Mouse (Mus musculus): Measurements from ENCODE around the gene Cfap61. TPM values are rescaled to one million over a fixed set of nuclear protein-coding genes. Genes with fewer than 3 reads are reported as not detected.

The Cfap61 gene
- total and polyA plus RNA-seq, 3 experiments, result 1.4 to 1.7 (median 1.5) TPM

GRCm38 (mm10) chr2:145956318-145956717 is 21.7 kb downstream of the Cfap61 start:
- 64% methylated on average over 5 of the region's 5 CpGs for WGBS
- Histone ChIP-seq H3K4me3 (no peak overlapping the region), H3K36me3 (ENCODE audit: control insufficient read depth, insufficient read depth, low read length) (no peaks in the 10 kb centered on the region), H3K9ac (ENCODE audit: low read depth, low read length) (no peak overlapping the region), H3K27ac (no peak overlapping the region), H3K79me2 (replicated peaks; ENCODE audit: control insufficient read depth, insufficient read depth, low read length) (no peaks in the 10 kb centered on the region), H3K4me1 (ENCODE audit: control insufficient read depth, insufficient read depth, low read length) (no peaks in the 10 kb centered on the region), H3K27me3 (ENCODE audit: control insufficient read depth, insufficient read depth, low read length) (no peaks in the 10 kb centered on the region)
- DNase-seq, result no peak
- intact Hi-C loops (cut with DNase I), result loop anchor here (5.0 to 10.0 kb wide), 2 partner anchors 298 to 656 kb away; no protein-coding TSS in a partner anchor
- TF ChIP-seq CTCF (IDR thresholded peaks at IDR 0.05) (no peak), EP300 (IDR thresholded peaks at IDR 0.05; ENCODE audit: insufficient read depth, low read depth, low read length) (no peak), POLR2A (IDR thresholded peaks at IDR 0.05; ENCODE audit: insufficient read depth, low read depth, low read length) (no peak)

- Histone ChIP-seq H3K79me2 (replicated peaks; ENCODE audit: control insufficient read depth, insufficient read depth, low read length) (no peaks in the 10 kb centered on the region), H3K27ac (no peak overlapping the region), H3K27me3 (ENCODE audit: control insufficient read depth, insufficient read depth, low read length) (no peaks in the 10 kb centered on the region), H3K4me3 (no peak overlapping the region), H3K36me3 (ENCODE audit: control insufficient read depth, insufficient read depth, low read length) (no peaks in the 10 kb centered on the region), H3K9ac (ENCODE audit: low read depth, low read length) (no peak overlapping the region), H3K4me1 (ENCODE audit: control insufficient read depth, insufficient read depth, low read length) (no peaks in the 10 kb centered on the region)
- intact Hi-C loops (cut with DNase I), result loop anchor here (1.0 to 10.0 kb wide), 4 partner anchors 258 to 655 kb away; no protein-coding TSS in a partner anchor
- DNase-seq, result no peak
- 11% methylated on average over 4 of the region's 4 CpGs for WGBS
- no peak for TF ChIP-seq EP300 (IDR thresholded peaks at IDR 0.05; ENCODE audit: insufficient read depth, low read depth, low read length)
- TF ChIP-seq CTCF (IDR thresholded peaks at IDR 0.05), result peak; percentile 87
Observed at GRCm38 (mm10) chr2:145957450-145957849, 22.9 kb downstream of the Cfap61 start.

DNA sequence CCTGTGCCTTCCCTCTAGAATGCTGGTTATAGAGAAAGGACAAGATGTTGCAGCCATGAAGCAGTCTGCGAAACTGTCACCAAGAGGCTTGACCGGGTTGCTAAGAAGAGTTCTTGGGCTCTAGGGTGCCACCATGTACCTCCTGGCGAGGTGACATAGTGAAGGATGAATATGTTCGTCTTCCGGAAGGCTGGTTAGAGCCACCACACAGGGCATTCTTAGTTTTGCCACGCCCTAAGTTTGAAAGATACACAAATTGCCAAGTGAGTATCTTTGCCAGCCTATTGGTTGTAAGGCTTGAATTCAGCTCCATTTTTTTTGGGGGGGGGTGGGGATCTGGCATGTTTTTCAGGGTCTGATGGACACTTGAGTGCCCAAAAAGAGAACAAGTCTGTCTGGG is 23.5 kb downstream of the Cfap61 start:
- 80% methylated on average over 6 of the region's 6 CpGs for whole genome bisulfite sequencing

DNA sequence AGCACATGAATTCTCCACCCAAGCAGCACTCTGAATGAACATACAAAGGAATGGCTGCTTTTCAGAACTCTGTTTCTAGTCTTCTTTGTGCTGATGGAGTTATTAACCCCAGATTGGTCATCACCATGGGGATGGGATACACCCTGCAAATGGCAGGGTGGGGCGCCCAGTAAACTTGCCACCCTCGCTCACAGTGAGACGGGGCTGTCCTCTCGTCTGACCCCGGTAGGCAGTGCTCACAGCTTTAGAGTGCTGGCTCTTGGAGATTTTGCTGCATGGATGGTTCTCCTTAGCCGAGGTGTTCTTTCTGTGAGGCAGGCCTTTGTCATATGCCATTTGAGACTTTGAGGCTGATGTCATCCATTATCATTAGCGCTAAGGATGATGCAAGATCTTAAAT is 24.0 kb downstream of the Cfap61 start:
- 90% methylated on average over 7 of the region's 7 CpGs for WGBS
- TF ChIP-seq CTCF (IDR thresholded peaks at IDR 0.05) (no peak), POLR2A (IDR thresholded peaks at IDR 0.05; ENCODE audit: insufficient read depth, low read depth, low read length) (no peak), EP300 (IDR thresholded peaks at IDR 0.05; ENCODE audit: insufficient read depth, low read depth, low read length) (no peak)
- H3K79me2 ChIP-seq (replicated peaks; ENCODE audit: control insufficient read depth, insufficient read depth, low read length), result no peaks in the 10 kb centered on the region
- no peaks in the 10 kb centered on the region for H3K4me1 ChIP-seq (ENCODE audit: control insufficient read depth, insufficient read depth, low read length)
- no peaks in the 10 kb centered on the region for H3K27me3 ChIP-seq (ENCODE audit: control insufficient read depth, insufficient read depth, low read length)
- H3K4me3 ChIP-seq, result no peak overlapping the region
- intact Hi-C loops (cut with DNase I), result loop anchor here (5.0 to 10.0 kb wide), 2 partner anchors 296 to 654 kb away; no protein-coding TSS in a partner anchor
- H3K9ac ChIP-seq (ENCODE audit: low read depth, low read length), result no peak overlapping the region
- no peak for DNase-seq
- H3K27ac ChIP-seq, result no peak overlapping the region
- H3K36me3 ChIP-seq (ENCODE audit: control insufficient read depth, insufficient read depth, low read length), result no peaks in the 10 kb centered on the region

More for the DNA sequence above, 23.5 kb downstream of the Cfap61 start:
- intact Hi-C loops (cut with DNase I), result loop anchor here (5.0 to 10.0 kb wide), 2 partner anchors 297 to 654 kb away; no protein-coding TSS in a partner anchor
- Histone ChIP-seq H3K36me3 (ENCODE audit: control insufficient read depth, insufficient read depth, low read length) (no peaks in the 10 kb centered on the region), H3K4me3 (no peak overlapping the region), H3K27me3 (ENCODE audit: control insufficient read depth, insufficient read depth, low read length) (no peaks in the 10 kb centered on the region), H3K4me1 (ENCODE audit: control insufficient read depth, insufficient read depth, low read length) (no peaks in the 10 kb centered on the region), H3K27ac (no peak overlapping the region), H3K79me2 (replicated peaks; ENCODE audit: control insufficient read depth, insufficient read depth, low read length) (no peaks in the 10 kb centered on the region), H3K9ac (ENCODE audit: low read depth, low read length) (no peak overlapping the region)
- no peak for TF ChIP-seq EP300 (IDR thresholded peaks at IDR 0.05; ENCODE audit: insufficient read depth, low read depth, low read length)
- TF ChIP-seq CTCF (IDR thresholded peaks at IDR 0.05), result no peak
- no peak for TF ChIP-seq POLR2A (IDR thresholded peaks at IDR 0.05; ENCODE audit: insufficient read depth, low read depth, low read length)
- DNase-seq, result no peak

DNA sequence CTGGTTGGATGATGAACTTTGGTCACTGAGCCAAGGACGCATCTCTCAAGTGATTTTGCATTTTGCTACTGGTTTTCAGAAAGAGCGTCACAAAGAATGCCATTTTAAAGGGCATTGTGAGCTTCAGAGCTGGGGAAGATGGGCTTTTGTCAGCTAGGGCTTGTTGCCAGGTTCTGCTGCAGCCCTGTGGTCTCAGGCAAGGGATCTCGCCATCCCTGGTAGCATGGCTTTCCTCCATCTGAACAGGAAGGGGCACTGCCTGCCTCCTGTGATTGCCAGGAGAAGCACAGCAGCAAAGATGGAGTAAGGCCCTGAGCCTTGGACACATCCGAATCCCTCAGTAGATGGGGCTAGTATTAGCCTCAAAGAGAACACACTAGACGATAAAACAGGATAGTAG is 27.3 kb downstream of the Cfap61 start:
- H3K4me3 ChIP-seq, result no peak overlapping the region
- no peak for DNase-seq
- no peak overlapping the region for H3K27ac ChIP-seq
- H3K79me2 ChIP-seq (replicated peaks; ENCODE audit: control insufficient read depth, insufficient read depth, low read length), result no peaks in the 10 kb centered on the region
- H3K36me3 ChIP-seq (ENCODE audit: control insufficient read depth, insufficient read depth, low read length), result no peaks in the 10 kb centered on the region
- H3K9ac ChIP-seq (ENCODE audit: low read depth, low read length), result no peak overlapping the region
- no peaks in the 10 kb centered on the region for H3K4me1 ChIP-seq (ENCODE audit: control insufficient read depth, insufficient read depth, low read length)
- intact Hi-C loops (cut with DNase I), result no loop called here
- WGBS, result 82% methylated on average over 5 of the region's 5 CpGs
- H3K27me3 ChIP-seq (ENCODE audit: control insufficient read depth, insufficient read depth, low read length), result no peaks in the 10 kb centered on the region
- TF ChIP-seq CTCF (IDR thresholded peaks at IDR 0.05) (no peak), EP300 (IDR thresholded peaks at IDR 0.05; ENCODE audit: insufficient read depth, low read depth, low read length) (no peak), POLR2A (IDR thresholded peaks at IDR 0.05; ENCODE audit: insufficient read depth, low read depth, low read length) (no peak)

DNA sequence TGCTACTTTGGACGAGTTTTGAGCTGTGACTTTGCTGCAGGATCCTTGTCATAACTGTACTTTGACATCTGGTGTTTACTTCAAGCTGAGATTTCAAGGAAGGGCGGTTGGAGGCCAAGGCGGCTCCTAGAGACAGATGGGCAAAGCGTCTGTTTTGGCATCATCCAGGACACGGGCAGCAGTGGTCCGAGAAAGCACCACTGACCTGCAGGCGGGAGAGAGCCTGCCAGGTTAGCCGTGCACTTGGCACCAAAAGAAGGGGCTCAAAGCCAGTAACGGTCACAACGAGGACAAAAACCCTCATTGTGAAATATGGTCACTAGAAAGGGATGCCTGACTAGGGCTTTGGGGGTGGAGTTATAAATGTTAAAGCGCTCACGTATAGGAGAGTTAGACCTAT is 36.2 kb downstream of the Cfap61 start:
- Histone ChIP-seq H3K36me3 (ENCODE audit: control insufficient read depth, insufficient read depth, low read length) (no peaks in the 10 kb centered on the region), H3K79me2 (replicated peaks; ENCODE audit: control insufficient read depth, insufficient read depth, low read length) (no peaks in the 10 kb centered on the region), H3K27ac (no peak overlapping the region), H3K27me3 (ENCODE audit: control insufficient read depth, insufficient read depth, low read length) (0 out of 2 replicates have a peak, but pooled peaks cover 2% of the 10 kb centered on the region), H3K4me3 (no peak overlapping the region), H3K4me1 (ENCODE audit: control insufficient read depth, insufficient read depth, low read length) (no peaks in the 10 kb centered on the region), H3K9ac (ENCODE audit: low read depth, low read length) (no peak overlapping the region)
- no peak for DNase-seq
- 82% methylated on average over 12 of the region's 12 CpGs for WGBS
- no peak for TF ChIP-seq CTCF (IDR thresholded peaks at IDR 0.05)
- TF ChIP-seq EP300 (IDR thresholded peaks at IDR 0.05; ENCODE audit: insufficient read depth, low read depth, low read length), result no peak
- no peak for TF ChIP-seq POLR2A (IDR thresholded peaks at IDR 0.05; ENCODE audit: insufficient read depth, low read depth, low read length)
- intact Hi-C loops (cut with DNase I), result no loop called here

All from heart, adult 2 months (tissue).